Mouse (Mus musculus) CD4-positive, CD25-positive, alpha-beta regulatory T cell, adult 4 months (primary cell): ENCODE measurements around the gene Mid1. TPM values are rescaled to one million over a fixed set of nuclear protein-coding genes. Genes with fewer than 3 reads are reported as not detected.

Experiments
- ATAC-seq: one replicate; pipeline ENCODE4 v1.8.0; 2017
- polyA plus RNA-seq, 2 experiments: library from polyadenylated mRNA; unstranded; fragments of 100-300 nt; shearing (Covaris generic); gene quantifications; one replicate each; pipeline ENCODE4 v1.2.1; 2017

Mid1 gene
- polyA plus RNA-seq, 2 experiments from 2014 or later: 3.8 to 4.3 TPM

DNA sequence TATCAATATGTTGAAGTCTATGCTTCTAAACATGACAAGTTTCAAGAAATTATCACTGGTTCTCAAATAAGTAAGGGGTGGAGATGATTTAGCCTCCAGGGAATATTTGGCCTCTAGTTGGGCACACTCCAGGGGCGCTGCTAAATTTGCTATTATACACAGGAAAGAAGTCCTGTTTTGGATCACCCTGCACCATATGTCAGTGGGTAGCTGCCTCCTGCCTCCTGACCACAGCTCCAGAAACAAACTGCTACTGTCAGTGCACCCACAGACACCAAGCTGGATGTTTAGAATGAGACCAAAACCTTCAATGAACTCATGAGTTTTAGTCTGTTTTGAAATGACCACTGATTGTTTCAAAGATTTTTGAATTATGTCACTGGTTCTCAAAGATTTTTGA is 128.7 kb downstream of the Mid1 start:
- no peak for ATAC-seq

DNA sequence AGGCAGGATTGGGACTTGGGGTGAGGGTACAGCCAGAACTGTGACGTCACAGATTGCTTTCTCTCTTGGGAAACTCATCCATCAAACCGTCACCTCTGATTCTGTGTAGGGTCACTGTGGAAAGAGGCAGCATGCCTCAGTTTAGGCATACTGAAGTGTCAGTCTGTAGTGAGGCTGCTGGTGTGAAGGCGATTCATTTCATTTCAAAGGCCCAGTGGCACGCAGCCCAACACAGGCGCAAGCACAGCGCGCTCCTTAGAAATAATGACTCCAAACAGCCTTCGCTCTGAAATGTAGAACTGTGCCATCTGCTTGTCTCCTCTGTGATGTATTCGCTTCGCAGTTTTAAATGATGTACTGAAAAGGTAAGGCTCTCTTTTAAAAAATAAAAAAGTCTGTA is 141.9 kb downstream of the Mid1 start:
- ATAC-seq: no peak

- ATAC-seq: no peak
Measured at GRCm38 (mm10) chrX:169827720-169828119, 142.7 kb downstream of the Mid1 start.

- peak; percentile 49 for ATAC-seq
Measured at GRCm38 (mm10) chrX:169828136-169828535, 143.1 kb downstream of the Mid1 start.

- no peak for ATAC-seq
Measured at GRCm38 (mm10) chrX:169830052-169830451, 145.1 kb downstream of the Mid1 start.

DNA sequence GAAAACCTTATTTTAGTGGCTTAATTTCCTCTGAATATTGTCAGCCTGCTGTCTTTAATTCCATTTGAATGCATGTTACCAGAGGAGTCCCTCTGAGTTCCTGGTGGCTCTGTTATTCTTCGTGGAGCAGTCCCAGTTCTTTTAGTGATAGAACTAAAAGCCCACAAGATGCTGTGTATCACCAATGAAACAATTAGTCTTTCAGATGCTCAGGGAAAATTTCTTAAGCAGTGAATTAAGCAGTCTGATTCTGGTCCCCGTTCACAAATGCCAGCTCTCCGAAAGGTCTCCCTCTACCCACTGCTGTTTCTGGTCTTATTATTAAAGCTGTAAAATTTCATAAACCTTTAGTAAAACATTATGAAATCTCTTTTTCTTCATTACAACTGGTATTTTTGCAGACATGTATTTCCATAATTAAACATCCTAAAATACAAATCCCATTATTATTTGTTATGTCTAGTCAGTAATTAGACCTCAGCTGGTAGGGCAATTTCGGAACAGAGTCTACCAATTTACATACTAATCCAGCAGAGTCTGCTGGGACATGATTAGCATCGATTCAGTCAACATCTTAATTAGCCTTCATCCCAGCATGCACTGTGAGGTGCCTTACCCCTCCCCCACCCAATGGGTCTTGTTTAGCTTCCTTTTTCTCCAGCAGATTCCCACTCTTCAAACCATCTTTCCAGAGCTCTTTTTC is 153.1 kb downstream of the Mid1 start:
- no peak for ATAC-seq

GRCm38 (mm10) chrX:169838650-169838971 is 153.6 kb downstream of the Mid1 start:
- ATAC-seq: no peak

DNA sequence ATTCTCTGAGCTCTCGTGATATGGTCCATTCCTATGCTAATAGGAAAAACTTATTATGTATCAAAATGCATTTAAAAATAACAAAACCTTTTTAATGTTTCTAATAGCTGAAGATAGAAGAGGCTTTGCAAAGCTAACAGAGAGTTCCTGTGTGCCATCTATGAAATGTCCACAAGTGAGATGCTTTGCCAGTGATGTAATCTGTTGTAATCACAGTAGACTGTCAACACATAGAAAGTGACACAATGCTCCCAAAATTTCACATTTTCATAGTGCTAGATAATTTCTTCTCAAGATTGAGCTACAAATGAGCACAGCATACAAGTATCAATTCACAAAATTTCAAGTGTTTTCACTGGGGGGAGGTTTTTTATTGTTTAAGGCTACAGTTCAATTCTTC is 158.3 kb downstream of the Mid1 start:
- ATAC-seq: no peak

- ATAC-seq: no peak
Measured at GRCm38 (mm10) chrX:169844150-169844772, 159.3 kb downstream of the Mid1 start.

DNA sequence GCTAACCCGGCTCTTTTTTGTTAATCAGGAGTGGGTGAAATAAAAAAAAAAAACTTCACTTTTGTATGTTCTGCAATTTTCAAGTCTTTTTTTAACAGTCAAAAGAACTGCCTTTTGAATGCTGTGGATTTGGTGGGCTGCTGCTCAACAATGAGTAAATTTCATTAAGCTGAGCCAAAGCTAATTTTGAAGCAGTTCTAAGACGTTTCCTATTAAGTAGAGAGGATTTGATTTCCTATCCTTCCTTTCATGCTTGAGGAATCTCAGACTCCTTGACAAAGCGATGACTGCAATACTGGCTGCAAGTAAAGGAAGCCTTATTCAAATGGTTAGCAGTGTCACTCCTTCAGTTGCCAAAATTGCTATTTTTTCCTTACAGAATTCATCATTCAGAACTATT is 161.2 kb downstream of the Mid1 start:
- no peak for ATAC-seq

DNA sequence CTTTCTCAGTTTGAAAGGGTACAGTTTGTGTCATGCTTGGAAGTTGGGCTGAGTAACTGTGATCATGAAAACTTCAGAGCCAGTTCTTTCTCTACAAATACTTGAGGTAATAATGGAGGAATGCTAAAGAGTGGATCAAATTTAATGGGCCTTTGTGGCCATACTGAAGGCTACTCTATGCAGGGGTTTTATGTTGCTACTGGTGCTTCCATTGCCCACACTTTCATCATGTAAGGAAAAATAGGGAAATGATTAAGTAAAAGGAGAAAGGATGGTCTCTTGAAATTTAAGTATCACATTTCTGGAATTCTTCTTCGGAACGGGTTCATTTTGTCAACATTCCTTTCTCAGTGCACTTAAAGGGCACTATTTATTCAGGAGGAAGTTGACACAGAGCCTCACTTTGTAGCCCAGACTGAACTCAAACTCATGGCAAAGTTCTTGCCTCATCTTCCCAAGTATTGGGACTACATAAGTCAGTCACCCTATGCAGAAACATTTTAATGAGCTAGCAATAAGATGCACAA is 176.3 kb downstream of the Mid1 start:
- ATAC-seq: no peak

DNA sequence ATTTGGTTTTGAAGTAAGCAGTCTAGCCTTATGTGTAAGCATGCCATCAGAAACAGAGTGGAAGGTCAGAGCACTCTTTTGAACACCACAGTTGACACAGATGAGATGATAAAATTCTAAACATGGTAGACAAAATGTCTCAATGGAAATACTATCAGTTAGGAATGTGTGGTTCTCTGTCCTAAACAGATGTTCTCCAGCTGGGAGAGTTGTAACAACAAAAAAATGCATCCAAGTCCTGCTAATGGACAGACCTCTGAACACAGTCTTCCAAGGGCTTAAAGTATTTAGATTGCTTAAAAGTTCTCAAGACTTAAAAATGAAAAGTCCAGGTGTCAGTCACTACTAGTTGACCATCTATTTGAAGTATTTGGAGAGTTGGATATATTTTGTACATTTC is 177.4 kb downstream of the Mid1 start:
- ATAC-seq: no peak

GRCm38 (mm10) chrX:169862848-169863247 is 177.8 kb downstream of the Mid1 start:
- ATAC-seq: peak; percentile 81

GRCm38 (mm10) chrX:169863841-169864240 is 178.8 kb downstream of the Mid1 start:
- no peak for ATAC-seq

DNA sequence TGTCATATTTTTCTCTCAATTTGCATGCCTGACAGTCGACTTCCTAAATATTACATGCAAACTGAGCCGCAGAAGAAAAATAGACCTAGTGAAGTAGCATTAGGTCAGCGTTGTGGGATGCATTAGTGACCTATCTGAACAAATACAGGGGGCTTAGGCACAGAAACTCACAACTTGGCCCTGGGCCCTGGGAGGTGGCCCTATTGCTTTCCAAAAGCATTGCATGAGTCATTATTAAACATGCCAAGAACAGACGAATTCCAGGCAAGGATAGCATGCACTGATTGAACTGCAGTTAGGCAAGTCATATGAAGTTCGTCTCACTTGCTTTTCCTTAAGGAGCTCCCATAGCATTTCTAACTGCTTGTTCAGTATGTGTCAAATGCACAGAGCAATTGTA is 183.2 kb downstream of the Mid1 start:
- ATAC-seq: no peak

DNA sequence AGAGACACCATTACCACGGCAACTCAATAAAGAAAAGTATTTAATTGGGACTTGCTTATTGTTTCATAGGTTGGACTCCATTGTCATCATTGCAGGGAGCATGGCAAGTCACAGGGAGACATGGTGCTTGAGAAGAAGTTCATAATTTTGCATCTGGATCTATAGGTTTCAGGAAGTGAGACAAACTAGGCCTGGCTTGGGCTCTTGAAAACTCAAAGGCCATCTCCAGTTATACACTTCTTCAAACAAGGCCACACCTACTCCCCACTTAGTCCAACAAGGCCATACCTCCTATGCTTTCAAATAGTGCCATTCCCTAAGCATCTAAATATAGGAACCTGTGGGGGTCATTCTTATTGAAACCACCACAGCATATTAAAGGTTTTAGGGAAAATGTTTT is 189.5 kb downstream of the Mid1 start:
- no peak for ATAC-seq

DNA sequence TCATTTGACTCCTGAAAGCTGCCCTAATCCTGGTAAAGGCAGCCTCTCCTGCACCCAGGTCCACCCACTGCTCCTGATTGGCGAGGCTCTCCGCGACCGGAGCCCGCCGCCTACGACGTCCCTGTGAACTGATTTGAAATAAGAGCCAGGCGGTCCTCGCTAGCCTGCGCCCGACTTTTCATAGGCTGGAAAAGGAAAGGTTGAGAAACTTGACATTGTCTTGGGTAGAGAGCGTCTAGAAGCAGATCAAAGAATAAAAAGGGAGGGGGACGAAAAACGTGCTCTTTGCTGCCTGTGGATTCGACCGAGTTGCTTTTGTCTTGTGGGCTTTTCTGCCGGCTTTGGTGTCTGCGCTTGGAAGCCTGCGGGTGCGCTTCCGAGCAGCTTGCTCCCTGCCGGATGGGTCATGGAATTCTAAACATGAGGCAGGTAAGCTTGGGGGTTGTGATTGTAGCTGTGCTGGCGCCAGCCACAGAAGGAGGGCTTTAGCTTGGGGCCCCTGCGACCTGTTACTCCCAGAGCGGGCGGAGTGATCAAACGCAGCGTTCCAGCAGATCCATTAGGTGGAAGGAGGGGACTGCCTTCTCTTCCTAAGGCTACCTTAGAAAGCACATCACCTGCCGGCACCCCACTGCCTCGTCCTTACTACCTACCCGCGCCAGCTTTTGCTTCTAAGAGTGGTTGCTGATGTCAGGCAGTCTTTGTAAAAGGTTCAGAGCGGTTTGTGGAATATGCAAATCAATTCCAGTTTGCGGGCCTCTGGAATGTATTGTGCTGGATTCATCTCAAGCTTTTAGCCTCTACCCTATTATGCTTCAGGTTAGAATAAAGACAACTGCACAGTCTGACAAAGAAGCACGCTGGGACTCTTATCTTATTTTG is 194.7 kb downstream of the Mid1 start:
- peak; percentile 34 for ATAC-seq

- ATAC-seq: peak; percentile 35
Measured at GRCm38 (mm10) chrX:169880363-169880711, 195.3 kb downstream of the Mid1 start.

GRCm38 (mm10) chrX:169880826-169881225 is 195.8 kb downstream of the Mid1 start:
- ATAC-seq: peak; percentile 67

DNA sequence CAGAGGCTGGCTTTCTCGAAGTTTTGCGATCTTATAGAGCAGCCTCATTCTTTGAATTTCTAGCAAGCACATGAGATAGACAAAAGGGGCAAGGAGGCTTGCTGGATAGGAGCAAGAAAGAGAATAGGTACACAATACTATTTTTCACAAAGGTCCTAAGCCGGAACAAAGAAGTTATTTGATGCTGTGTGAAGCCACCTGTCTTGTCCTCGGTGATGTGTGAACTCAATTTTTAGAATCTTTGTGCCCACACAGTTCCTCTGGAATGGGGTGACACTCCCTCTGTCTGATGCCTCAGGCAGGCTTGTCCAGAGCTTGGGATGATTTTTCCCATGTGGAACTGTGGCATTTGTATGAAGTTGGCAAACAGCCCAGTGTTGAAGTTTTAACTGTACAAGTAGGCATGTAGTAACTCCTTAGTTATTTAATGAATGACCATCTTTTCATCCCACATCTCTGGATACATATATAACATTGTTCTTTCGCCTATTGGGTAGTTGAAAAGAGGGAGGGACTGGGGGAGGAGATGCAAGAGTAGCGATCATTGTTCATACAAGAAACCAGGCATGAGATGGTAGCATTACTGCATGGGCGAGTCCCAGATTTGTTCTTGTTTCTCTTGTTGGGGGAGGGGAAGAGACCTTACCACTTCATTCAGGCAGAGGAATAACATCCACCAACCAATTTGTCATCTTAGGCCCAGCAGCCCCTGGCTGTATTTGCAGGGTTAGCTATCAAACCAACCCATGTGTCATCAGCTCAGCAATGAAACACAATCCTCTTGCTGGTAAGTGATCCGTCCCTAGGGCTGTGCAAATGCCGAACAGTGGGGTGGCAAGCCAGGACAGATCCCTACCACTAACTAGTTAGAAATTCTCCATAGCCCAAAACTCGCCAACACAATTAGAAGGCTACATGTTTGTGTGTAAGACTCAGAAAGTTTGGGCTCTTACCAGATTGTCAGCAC is 196.5 kb downstream of the Mid1 start:
- no peak for ATAC-seq

DNA sequence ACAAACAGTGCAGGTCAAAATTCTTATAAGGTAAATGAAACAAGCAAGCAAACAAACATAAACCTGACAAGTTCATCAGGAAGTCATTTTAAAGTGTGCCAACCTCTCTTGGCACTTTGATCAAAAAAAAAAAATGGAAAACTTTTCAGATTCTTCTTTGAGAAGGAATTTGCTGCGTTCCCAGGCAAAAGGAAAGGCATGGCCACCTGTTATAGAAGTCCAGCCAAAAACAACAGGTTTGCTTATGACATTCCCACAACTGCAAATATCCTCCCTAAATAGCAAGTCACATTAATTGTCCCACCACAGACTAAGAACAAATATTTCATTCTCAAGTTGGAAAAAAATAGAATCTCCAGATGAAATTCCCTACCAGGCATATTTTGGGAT is 197.2 kb downstream of the Mid1 start:
- ATAC-seq: no peak

GRCm38 (mm10) chrX:169883536-169884272 is 198.7 kb downstream of the Mid1 start:
- ATAC-seq: no peak
